Mouse (Mus musculus) gastrocnemius, postnatal 4 days (tissue): ENCODE results near the gene Asic4. TPM values are rescaled to one million over a fixed set of nuclear protein-coding genes. Genes with fewer than 3 reads are reported as not detected.
A peak's percentile ranks its signal among the peaks of the same experiment; 100 is the strongest.

ENCODE experiments used
- DNase-seq, 2 experiments: peaks; one replicate each; pipeline ENCODE4 v3.0.0; 2021 to 2022; ENCODE audit warnings: low spot score in 2 of 2, mixed read lengths in 2 of 2
- total RNA-seq, 2 experiments: library from RNA; stranded (reverse); gene quantifications; 2 replicates each; pipeline ENCODE4 v1.2.3; 2021

The Asic4 gene
- total RNA-seq, 2 experiments from 2014 or later, result 0.13 TPM; not detected in 1

DNA sequence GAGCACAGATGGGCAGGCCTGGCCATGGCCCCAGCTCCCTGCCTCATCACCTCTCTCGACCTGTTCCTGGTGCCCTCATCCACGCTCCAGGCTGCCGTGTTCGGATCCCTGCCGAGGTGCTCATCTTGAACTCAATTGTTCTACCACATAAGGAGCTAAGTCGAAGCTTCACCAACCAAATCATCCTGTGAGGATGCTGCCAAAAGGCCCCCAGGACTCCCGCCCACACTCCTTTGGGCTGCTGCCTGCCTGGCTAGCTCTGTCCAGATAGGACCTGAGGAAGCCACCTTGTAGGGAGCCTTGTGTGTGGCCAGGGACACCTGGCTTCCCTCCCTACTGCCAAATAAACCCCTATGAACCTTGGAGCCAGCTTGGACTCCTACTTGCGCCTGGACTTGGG lies 7.4 kb upstream of the Asic4 start:
- DNase-seq, result peak in 1 of 2 experiments; percentile 17

DNA sequence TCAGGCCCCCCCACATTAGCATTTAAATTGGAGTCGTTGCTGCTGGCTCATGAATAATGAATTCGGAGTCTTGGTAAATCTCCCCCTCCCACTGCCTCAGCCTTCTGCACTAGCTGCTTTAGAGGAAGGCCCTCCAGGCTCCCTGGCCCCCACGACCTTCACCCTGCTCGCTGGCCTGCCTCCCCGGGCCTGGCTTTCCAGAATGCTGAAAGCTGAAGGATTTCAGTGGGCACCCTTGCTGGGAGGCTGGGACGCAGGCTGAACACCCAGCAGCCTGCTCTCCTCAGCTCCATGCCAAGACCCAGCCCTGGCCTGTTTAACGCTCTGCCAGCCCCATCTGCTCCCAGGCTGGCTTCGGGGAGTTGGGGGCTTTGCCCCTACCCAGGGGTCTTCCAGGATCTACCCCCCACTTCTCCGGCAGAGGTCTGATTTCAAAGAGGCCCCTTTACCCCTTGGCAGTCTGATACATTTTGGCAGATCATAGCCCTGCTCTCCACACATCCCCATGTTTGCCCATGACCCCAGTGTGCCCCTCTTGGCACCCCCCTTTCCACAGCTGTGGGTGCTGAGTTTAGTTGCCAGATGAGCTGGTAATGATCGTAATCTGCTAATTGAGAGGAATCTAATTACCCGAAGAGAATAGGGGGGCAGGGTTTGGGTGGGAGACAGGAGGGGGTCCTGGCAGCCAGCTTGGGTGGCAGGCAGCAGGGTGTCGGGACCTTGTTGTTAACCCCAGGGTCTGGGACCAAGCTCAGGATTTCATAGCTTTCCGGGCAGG lies 6.8 kb upstream of the Asic4 start:
- DNase-seq, result peak in 1 of 2 experiments; percentile 15

DNA sequence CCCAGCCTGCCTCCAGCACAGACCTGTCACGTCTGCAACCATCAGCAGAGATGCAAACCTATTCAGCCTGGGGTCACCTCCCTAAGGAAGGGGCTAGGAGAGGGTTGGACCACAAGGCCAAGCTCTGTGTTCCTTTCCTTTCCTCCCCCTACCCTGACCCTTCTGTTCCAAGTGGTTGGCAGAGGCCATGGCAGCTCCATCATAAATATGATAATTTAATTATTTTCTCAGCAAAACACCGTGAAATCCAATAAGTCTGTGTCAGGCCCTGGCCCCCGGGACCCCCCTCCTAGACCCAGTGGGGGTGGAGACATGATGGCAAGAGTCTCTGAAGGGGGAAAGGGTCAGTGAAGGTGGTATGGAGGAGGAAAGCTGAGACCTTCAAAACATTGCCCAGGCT lies 6.0 kb upstream of the Asic4 start:
- DNase-seq, result no peak

DNA sequence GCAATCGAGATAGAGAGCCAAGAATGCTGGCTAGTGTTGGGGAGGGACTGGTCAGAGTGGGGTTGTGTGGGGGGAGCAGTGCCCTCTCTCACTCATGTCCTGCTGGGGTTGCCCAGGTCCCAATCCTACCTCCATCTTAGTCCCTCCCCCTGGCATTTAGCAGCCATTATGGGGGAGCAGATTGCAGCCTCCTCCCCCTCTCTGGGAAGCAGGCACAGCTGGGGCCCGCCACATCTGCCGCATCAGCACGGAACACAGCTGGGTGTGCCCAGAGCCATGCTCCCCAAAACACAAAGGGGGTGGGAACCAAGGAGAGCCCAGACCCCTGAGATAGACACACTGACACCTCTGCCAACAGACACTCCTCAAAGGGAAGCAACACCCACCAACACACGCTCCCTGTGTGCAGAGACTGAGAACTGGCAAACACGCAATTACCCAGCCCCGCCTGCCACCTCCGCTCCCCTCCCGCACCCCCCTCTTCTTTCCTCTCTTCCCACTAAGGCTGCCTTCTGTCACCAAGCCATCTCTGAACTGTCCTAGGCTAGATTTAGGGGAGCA lies 5.0 kb upstream of the Asic4 start:
- no peak for DNase-seq

DNA sequence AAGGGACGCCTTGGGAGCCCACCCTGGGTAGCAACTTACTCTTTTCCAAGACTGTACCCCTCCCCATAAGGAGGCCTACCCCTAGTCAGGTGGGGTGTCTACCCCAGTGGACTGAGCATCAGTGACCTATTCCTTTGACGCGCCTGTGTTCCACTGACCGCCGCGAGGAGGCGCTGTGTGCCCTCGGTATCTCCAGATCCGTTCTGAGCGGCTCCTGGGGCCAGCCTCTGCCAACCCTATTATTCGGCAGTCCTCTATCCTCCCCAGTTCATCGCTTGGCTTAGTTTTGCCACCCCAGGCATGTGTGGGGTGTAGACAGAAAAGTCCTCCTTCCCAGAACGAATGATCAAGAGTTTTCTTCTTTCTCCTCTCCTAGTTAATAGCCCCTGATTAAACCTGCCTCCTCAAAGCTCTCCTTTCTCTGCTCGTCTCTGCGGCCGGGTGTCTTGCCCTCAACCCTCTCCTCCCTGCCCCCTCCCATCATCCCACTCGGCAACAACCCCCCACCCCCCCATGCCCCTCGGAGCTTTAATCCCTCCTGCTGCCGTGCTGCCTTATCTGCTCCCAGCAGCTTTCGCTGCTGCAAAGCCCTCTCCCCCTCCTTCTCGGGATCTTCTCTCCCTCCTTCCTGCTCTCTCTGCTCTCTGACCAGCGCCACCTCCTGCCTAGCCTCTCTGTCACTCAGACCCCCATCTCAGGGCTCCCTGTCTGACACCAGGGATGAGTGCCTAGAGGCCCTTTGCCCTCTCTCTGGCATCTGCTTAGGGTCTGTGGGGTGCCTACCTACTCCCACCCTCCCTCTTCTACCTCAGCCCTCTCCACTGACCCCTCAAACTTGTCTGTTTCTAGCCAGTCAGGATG lies 4.3 kb upstream of the Asic4 start:
- DNase-seq, result peak; percentile 66 to 79

DNA sequence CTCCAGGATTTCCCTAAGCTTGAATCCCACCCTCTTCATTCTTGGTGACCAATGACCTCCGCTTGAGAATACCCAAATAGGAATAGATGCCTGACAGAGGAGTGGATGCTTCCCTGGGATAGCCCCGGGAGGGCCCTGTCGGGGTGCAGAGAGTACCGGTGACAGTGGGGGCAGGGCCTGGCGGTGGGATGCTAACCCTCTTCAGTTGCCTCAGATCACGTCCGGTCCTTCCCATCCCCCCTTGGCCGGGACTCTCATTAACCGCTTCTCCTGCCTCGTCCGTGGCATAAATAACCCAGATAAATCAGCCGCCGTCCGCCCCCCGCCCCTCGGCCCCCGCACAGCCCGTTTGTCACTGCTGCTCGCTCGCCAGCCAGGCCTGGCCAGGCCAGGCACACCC lies 3.6 kb upstream of the Asic4 start:
- DNase-seq, result no peak

DNA sequence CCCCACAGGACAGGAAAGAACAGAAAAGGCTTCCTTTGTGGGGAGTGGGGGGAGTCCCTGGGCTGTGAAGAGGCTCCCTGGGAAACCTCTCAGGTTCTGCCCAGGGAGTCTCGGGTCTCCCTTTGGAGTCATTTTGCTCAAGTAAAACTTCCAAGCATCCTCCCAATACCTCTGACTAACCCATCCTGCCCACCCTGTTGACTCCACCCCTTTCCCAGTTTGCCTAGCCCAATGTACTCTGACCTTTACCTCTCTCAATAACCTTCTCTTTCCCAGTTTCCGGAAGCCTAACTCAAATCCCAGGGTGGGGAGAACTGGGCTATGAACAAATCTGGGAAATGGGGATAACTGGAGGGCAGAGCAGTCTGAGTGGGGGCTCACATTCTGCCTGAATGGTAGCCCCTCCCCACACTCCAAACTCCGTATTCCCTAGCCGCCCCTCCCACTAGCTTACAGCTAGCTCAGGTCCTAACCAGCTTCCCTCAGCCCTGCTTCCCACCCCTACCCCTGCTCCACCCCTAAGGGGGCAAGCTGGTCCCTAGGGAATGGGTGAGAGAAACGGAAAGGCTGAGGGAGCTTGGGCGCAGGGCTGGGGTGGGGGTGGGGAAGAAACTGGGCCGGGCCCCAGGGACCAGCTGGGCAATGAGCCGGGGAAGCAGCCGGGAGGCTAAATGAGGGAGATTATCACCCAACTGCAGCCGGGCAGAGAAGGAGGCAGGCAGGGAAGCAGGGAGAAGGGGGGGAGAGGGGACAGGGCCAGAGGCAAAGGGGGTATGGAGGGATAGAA lies 2.8 kb upstream of the Asic4 start:
- DNase-seq, result no peak

DNA sequence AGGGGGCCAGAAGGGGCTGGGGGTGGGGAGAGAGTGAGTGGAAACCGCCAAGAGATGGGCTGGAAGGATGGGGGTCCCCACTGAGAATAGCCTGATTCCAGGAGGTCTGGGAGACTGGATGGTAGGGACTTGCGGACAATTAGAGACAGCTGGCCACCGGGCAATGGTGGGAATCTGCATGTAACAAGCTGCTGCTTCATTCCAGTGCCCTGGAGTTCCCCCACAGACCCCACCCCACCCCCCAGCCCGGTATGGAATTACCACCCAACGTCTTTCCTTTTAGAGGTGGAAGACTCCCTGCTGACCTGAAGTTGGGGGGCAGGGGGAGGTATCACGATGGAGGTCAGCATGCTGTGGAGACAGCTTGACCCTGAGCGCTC lies 2.2 kb upstream of the Asic4 start:
- no peak for DNase-seq

DNA sequence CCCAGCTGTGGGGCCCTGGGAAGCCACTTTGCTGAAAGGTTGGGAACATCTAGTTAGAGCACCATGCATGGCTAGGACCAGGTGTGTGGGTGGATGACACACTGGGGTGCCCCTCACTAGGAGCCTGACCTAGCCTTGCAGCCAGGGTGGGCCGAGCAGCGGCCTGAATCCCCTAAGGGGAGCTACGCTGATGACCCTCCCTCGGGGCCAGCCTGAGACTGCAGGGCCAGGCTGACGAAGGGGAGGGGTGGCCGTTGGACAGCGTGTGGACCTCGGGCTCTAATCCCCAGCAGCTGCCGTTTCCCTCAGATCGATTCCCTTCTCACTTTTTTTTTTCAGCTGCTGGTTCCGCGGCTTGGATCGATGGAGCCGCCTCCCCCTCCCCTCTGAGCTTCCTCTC lies 1.3 kb upstream of the Asic4 start:
- no peak for DNase-seq

DNA sequence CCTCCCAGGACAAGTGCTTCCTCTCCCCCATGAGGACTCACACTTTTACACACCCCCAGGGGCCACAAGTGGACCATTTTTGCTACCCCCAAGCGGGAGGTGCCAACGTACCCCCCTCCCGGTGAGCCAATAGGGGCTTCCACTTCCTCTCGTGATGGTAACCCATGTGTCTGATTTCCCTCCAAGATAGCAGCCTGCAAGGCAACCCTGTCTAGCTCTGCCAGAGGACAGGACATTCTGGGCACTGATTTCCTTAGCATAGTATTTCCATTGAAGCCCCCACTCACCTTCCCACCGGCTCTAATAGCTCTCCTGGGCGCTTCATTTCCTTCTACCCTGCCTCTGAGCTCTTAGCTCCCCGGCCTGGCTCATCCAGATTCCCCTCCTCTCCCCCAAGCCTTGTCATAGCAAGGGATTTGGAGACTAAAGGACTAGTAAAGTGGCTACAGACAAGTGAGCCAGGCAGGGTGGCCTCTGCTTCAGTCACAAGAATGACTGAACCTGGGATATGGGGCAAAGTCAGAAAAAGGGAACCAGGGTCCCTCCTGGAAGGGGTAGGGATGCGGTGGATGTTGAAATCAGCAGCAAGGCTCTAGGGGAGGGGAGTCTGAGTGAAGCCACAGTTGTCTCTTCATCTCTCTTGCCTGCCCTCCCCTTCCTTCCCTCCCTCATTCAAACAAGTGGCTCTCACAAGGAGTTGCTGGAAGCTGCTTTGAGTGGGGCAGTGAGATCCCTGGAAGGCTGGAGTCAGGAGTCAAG lies 680 bp upstream of the Asic4 start:
- no peak for DNase-seq

DNA sequence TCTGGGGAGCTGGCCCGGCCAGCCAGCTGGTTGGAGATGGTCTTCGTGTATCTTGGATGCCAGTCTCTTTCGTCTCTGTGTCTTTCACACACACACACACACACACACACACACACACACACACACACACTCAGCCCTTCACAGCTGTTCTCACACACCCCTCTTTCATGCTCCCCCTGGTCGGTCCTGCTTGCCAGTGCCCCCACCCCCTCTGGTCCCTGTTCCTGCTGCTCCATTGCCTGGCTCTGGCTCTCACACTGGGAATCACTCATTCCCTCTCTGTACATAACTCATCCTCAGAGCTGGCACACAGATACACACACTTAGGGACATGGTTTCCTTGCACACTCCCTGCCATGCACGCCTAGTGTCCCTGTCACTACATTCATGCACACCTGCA lies 1.7 kb downstream of the Asic4 start:
- no peak for DNase-seq

DNA sequence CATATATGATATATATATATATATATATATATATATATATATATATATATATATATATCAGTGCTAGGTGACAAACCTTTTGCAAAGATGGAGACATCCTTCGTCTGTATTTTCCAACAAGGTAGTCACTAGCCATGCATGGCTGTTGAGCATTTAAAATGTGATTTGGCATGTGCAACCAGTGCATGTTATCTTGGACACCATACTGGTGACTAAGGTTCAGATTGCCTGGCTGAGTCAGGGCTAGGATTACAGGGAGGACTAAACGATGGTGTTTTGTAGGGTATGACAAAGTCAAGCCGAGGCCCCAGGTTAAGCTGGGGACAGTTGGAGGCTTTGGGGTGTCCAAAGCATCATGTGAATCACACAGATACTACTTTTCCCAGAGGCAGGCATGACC lies 5.2 kb downstream of the Asic4 start:
- DNase-seq, result no peak

DNA sequence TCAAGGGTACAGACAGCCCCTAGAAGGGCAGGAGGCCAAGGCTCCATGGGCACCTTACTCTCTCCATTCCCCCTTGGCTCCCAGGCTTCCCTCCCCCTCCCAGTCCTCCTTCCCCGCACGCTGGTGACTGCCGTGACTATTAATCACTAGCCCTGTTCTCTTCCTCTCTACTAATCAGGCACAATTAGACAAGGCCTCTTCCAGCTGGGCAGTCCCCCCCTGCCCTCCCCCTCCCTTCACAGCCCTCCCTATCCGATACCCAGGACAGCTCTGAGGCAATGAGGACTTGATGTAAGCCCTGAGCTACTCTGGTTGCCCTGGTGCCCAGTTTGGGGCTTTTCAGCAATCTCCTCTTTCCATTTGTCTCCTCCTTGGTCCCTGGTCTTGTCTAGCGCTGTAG lies 5.7 kb downstream of the Asic4 start:
- DNase-seq, result no peak

DNA sequence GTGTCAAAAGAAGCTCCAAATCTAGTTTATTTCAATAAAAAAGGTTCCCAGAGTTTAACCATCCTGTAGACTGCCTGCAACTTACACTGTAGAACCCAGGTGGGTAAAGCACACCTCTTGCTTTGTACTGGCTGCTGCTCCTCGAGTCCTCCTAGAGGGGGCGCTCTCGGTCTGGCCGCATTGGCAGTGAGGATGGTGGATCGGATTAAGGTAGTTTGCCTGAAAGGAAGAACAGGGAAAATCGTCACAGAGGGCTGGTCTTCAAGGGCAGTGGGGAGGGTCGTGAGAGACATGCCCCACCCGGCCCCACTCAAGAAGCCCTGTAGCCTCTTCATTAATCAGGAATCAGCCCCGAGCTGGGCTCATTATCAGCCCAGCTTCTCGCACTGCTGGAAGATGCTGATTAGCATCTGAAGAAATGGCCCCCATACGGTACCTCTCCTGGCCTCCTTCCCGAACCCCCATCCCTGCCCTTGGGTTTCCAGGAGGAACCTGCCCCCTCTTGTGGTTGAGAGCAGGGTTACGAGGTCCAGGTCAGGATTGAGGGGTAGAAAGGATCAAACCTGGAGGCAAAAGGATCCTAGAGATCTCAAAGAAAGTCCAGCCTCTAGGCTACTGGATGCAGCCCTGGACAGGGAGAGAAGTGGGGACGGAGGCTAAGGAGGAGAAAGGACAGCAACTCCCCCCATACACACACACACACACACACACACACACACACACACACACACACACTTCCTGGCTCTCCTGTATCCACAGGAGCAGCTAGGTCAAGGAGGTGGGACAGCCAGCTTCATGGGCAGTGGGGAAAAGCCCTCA lies 6.7 kb downstream of the Asic4 start:
- DNase-seq, result no peak

DNA sequence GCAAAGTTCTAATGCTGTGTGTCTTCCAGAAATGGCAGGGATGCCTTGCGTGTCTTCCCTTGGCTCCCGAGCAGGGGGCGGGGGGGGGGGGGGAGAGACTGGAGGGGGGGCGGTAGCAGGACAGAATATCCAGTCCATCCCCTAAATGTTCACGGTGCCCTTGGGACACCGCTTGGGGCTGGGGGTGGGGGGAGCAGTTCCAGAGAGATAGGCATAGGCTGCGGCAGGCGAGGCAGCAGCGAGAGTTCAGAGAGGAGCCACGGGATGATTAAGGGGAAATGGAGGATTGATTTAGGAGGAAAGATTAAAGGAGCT lies 7.4 kb downstream of the Asic4 start:
- DNase-seq, result no peak

DNA sequence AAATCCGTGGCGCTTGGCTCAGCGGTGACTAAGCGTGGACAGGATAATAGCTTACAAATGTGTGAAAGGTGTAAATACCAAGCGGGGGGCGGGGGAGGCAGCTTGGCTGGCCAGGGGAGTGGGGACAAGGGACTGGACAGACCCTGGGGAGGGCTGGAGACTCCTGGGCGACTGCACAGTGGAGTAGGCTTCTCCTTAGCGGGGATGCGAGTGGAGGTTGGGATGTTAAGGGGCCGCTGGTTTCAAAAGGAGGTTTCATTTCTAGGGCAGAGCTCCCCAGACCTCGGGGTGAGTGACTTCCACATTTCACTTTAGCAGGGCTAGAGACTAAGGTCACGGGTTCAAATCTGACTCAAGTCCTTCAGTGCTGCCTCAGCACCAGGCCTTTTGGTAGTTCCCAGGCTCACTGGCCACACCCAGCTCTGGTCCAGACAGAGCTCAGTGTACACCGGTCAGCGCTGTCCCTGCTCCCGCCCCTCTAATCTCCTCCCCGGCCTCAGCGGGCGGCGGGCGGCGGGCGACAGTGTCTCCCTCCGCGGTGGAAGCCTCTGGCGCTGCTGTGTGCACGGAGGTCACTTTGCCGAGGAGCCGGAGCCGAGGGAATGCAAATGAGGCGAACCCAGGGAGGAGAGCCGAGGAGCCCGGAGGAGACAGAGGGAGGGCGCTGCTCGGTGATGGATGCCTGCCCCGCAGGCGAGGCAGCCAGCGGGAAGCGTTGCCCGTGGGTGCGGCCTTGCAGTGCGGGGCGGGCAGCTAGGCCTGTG lies 8.0 kb downstream of the Asic4 start:
- DNase-seq, result peak in 1 of 2 experiments; percentile 52

DNA sequence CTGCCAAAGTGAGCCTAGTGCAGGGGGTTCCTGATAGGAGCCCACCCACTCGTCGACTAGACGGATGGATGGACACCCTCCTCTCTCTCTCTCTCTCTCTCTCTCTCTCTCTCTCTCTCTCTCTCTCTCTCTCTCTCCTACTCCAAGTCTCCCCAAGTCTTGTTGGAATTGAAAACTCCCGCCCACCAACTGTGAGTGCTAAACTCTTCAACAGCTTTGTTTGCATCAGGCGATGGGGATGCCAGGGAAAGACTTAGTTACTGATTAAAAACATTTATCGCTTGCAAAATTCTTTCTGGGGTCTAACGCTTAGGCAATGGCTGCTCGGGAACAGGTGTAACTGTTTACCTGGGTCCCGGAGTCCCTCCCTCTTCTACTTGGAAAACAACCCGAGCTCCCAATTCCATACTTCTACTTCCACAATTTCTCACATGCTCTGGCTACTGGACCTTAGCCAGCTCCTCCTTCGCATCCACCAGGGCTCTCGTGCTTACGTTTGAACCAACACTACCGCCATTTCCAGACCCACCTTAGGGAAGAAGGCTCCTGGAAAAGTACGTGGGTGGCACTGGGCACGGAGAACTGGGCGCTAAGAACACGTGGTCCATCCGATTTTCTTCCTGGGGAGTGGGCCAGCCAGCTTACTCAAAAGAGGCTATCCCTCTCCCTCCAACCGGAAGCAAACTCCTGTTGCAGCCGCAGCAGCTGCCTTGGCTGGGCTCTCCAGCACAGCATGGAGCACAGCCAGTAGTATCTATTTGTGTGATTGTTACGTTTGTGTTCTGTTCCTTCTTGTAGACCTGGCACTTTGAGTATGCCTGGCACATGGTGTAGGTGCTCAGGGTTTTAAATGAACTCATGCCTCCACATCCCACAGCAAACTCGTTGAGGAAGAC lies 8.8 kb downstream of the Asic4 start:
- DNase-seq, result no peak

DNA sequence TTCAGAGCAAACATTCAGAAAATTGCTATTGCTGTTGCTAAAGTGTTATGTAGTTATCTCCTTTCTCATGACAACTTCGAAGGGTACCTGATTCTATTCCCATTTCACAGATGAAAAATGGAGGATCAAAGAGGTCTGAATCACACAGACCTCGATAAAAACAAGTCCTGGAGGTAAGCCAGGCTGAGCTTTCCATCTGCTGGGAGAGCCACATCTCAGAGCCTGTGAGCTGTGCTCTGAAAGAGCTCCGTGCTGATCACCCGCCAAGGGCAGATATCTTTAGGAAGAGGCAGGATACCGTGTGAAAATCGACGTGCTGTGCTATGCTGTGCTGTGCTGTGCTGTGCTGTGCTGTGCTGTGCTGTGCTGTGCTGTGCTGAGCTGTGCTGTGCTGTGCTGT lies 10.1 kb downstream of the Asic4 start:
- no peak for DNase-seq
